Mouse (Mus musculus) hindbrain, embryonic 12.5 days (tissue): ENCODE results near the gene Ankrd34a. TPM values are rescaled to one million over a fixed set of nuclear protein-coding genes. Genes with fewer than 3 reads are reported as not detected.

ENCODE experiments used
- ATAC-seq: fragments of 200-750 bp; cut with Nextera tagmentation; 2 replicates; pipeline ENCODE4 v1.8.0; 2017; ENCODE audit warnings: moderate TSS enrichment; ENCODE audit not compliant: low FRiP score
- H3K27ac ChIP-seq: fragments of 300-500 bp; sonication (generic); 2 replicates; pipeline ENCODE4 v1.5.1; 2016; ENCODE audit warnings: mild to moderate bottlenecking
- H3K27me3 ChIP-seq: fragments of 300-500 bp; sonication (generic); 2 replicates; pipeline ENCODE4 v1.6.1; 2016; ENCODE audit warnings: mild to moderate bottlenecking
- H3K36me3 ChIP-seq: fragments of 300-500 bp; sonication (generic); 2 replicates; pipeline ENCODE4 v1.6.1; 2016; ENCODE audit warnings: mild to moderate bottlenecking
- H3K4me1 ChIP-seq: fragments of 300-500 bp; sonication (generic); 2 replicates; pipeline ENCODE4 v1.6.1; 2016
- H3K4me2 ChIP-seq: fragments of 300-500 bp; sonication (generic); replicated peaks from 2 replicates; pipeline ENCODE4 v1.6.1; 2016; ENCODE audit warnings: mild to moderate bottlenecking
- H3K4me3 ChIP-seq: fragments of 300-500 bp; sonication (generic); 2 replicates; pipeline ENCODE4 v1.5.1; 2016; ENCODE audit warnings: mild to moderate bottlenecking
- H3K9ac ChIP-seq: fragments of 300-500 bp; sonication (generic); 2 replicates; pipeline ENCODE4 v1.6.1; 2016; ENCODE audit warnings: mild to moderate bottlenecking, moderate library complexity
- H3K9me3 ChIP-seq: fragments of 300-500 bp; sonication (generic); replicated peaks from 2 replicates; pipeline ENCODE4 v1.6.1; 2016; ENCODE audit warnings: mild to moderate bottlenecking
- WGBS: fragments of 180-500 bp; shearing (Covaris S2); methylation state at CpG from one replicate; pipeline ENCODE4 v1.1.7; 2016; 5-methylcytosine and 5-hydroxymethylcytosine counted together
- polyA plus RNA-seq: library from polyadenylated mRNA; unstranded; fragments of >200 nt; fragmentation: Nextera tagmentation; extraction: Ambion mirVana; gene quantifications from 2 replicates; pipeline ENCODE4 v1.2.1, GENCODE M21; 2016

Ankrd34a gene
- polyA plus RNA-seq, 1 experiment from 2014 or later, result 5.1 TPM

DNA sequence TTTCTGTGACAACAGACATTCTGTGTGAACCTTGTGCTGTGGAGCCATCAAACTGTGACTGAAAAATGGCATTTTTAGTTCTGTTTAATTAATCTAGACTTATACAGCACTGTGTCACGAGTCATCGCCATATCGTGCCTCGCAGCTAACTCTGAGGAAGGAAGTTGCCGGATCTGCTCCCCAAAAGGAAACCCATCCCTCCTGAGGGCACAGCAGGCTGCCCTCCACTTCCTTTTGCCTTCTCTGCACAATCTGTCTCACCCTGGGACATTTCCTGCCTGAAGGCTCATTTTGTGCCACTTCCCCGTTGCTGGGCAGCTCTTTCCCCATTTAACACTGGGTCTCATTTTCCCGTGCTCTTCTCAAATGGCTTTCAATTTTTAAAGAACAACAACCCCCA lies 31.8 kb upstream of the Ankrd34a start:
- Histone ChIP-seq H3K4me2 (no peak overlapping the region), H3K9me3 (no peaks in the 10 kb centered on the region), H3K4me1 (peaks cover 21% of the 10 kb centered on the region), H3K9ac (no peak overlapping the region), H3K4me3 (no peak overlapping the region), H3K27me3 (no peaks in the 10 kb centered on the region), H3K27ac (peak overlapping the region; percentile 30; the same call in 1 of the 2 replicates), H3K36me3 (peaks cover 19% of the 10 kb centered on the region)
- 72% methylated on average over 7 of the region's 7 CpGs for WGBS
- ATAC-seq, result no peak

DNA sequence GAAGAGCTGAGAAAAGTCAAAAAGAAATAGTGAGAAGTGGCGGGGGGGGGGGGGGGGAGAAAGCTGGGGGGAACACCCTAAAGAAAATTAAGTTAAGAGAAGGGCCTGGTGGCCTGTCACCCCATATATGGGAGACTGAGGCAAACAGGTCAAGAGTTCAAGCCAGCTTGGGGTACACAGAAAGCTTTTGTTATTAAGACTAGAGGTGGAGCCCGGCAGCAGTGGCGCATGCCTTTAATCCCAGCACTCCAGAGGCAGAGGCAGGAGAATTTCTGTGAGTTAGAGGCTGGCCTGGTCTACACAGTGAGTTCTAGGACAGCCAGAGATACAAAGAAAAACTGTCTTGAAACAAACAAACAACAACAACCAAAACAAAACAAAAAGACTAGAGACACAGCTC lies 31.3 kb upstream of the Ankrd34a start:
- Histone ChIP-seq H3K27ac (no peak overlapping the region), H3K27me3 (no peaks in the 10 kb centered on the region), H3K4me1 (peaks cover 16% of the 10 kb centered on the region), H3K9me3 (no peaks in the 10 kb centered on the region), H3K4me3 (no peak overlapping the region), H3K4me2 (no peak overlapping the region), H3K9ac (no peak overlapping the region), H3K36me3 (peaks cover 14% of the 10 kb centered on the region)
- ATAC-seq, result no peak
- WGBS, result 89% methylated on average over 3 of the region's 3 CpGs

DNA sequence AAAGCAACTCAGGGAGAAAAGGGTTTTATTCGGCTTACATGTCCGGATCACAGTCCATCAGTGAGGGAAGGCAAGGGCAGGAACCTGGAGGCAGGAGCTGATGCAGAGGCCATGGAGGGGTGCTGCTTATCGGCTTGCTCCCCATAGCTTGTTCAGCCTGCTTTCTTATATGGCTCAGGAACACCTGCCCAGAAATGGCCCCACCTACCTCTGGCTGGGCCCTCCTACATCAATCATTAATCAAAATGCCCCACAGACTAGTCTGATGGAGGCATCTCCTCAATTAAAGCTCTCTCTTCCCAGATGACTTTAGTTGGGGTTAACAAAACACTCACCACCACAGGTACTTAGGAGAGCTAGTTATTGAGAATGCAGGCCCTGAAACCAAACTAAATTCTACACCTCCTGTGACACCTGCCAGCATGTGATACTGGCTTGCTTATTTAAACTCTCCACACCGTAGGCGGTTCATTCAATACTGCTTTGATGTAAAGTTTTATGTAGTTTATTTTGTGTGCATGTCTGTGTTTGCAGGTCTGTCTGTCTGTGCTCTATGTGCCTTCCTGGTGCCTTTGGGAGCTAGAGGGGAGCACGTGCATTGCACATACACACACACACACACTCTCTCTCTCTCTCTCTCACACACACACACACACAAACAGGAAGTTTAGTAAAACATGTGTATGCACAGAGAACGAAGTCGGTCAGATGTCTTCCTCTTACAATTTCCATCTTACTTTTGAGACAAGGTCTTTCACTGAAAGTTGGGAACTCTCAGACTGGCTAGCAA lies 29.6 kb upstream of the Ankrd34a start:
- ATAC-seq, result no peak
- H3K27ac ChIP-seq, result no peak overlapping the region
- H3K4me2 ChIP-seq, result no peak overlapping the region
- H3K9ac ChIP-seq, result no peak overlapping the region
- H3K4me1 ChIP-seq, result peaks cover 2% of the 10 kb centered on the region; the same call in 1 of the 2 replicates
- H3K36me3 ChIP-seq, result no peaks in the 10 kb centered on the region
- H3K4me3 ChIP-seq, result no peak overlapping the region
- 88% methylated on average over 8 of the region's 8 CpGs for WGBS
- H3K27me3 ChIP-seq, result no peaks in the 10 kb centered on the region
- H3K9me3 ChIP-seq, result no peaks in the 10 kb centered on the region

DNA sequence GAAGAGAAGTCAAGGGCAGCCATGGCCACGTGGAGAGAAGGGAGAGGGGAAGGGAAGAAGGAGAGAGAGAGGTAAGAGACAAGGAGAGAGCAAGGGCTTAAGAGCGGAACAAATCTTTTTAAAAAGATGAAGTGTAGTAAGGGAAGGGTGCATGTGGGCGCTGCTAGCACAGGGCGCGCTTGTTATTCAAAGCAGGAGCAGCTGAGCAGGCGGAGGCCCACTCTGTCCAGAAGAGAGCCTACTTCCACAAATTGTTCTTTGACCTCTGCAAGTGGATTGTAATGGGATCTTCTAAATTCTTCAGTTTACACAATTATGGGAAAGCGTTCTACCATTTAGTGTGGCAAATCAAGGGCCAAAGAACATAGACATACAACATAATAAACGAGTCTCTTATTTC lies 27.8 kb upstream of the Ankrd34a start:
- no peaks in the 10 kb centered on the region for H3K9me3 ChIP-seq
- no peaks in the 10 kb centered on the region for H3K36me3 ChIP-seq
- no peak overlapping the region for H3K9ac ChIP-seq
- 69% methylated on average over 8 of the region's 8 CpGs for WGBS
- ATAC-seq, result no peak
- H3K4me2 ChIP-seq, result no peak overlapping the region
- H3K4me3 ChIP-seq, result no peak overlapping the region
- H3K4me1 ChIP-seq, result peaks cover 2% of the 10 kb centered on the region; the same call in 1 of the 2 replicates
- H3K27me3 ChIP-seq, result no peaks in the 10 kb centered on the region
- H3K27ac ChIP-seq, result no peak overlapping the region

DNA sequence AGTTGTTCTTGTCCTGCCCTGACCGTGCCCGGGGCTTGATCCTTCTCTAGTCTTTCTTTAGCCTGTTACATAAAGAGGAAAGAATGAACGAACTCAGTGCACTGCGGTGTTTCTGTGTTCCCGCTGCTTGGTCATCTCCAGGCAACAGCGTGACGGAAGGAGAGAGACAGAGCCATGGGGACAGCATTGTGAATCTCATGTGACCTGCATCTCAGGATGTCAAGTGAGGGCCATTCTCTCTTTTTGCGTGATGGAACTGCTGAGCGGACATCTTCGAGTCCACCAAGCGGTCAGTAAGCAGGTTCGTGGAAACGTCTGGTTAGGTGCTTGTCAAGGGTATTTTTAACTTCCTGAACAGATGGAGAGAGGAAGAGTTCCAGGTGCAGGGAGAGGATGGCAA lies 26.9 kb upstream of the Ankrd34a start:
- H3K9ac ChIP-seq, result no peak overlapping the region
- no peak overlapping the region for H3K4me3 ChIP-seq
- H3K4me1 ChIP-seq, result peaks cover 2% of the 10 kb centered on the region; the same call in 1 of the 2 replicates
- no peak overlapping the region for H3K27ac ChIP-seq
- WGBS, result 85% methylated on average over 13 of the region's 13 CpGs
- no peaks in the 10 kb centered on the region for H3K9me3 ChIP-seq
- ATAC-seq, result no peak
- H3K4me2 ChIP-seq, result no peak overlapping the region
- H3K36me3 ChIP-seq, result no peaks in the 10 kb centered on the region
- H3K27me3 ChIP-seq, result no peaks in the 10 kb centered on the region

DNA sequence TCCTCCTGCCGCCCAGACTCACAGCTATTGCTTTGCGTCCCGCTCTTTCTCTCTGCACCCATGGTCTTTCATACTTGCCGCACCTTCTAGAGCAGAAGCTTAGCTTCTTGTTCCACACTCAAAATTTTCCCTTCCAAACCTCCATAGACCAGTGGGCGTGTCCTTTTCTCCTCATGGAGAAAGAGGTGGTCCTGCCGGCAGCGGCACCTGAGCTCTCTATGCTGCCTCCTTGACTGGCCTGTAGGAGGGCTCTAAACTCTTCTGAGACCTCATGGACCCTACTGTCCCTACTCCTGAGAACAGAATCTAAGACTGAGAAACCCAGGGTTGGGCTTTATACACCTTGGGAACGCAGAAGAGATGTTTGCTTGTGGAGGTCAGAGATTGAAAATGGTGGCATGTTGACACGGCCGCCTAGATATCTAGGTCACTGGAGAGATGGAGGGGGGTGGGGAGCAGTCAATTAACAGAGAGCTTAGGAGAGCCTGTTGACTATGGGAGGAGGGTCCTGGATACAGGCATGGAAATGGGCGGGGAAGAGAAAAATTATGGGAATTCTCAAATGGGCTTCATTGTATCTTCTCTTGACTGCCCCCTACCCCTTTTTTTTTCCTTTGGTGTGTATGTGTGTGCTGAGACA lies 26.4 kb upstream of the Ankrd34a start:
- 85% methylated on average over 11 of the region's 11 CpGs for WGBS
- no peak overlapping the region for H3K4me2 ChIP-seq
- no peaks in the 10 kb centered on the region for H3K9me3 ChIP-seq
- H3K27ac ChIP-seq, result no peak overlapping the region
- no peak overlapping the region for H3K9ac ChIP-seq
- no peak overlapping the region for H3K4me3 ChIP-seq
- no peaks in the 10 kb centered on the region for H3K27me3 ChIP-seq
- no peaks in the 10 kb centered on the region for H3K36me3 ChIP-seq
- ATAC-seq, result no peak
- no peaks in the 10 kb centered on the region for H3K4me1 ChIP-seq

DNA sequence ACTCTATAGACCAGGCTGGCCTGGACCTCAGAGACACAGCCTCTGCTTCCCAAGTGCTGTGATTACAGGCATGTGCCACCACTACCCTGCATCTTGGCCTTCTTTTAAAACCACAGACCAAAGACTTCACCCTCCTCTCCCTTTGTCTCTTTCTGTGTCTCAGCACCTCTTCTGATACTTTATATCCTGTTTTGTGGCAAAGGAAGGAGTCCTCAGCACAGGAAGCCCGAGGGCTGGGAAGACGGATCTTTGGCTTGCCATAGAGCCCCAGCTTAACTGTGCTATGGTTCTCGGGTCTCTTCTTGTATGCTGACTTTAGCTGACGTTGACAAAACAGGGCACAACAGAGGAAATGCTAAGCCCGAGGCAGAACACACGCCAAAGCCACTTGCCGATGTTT lies 25.8 kb upstream of the Ankrd34a start:
- Histone ChIP-seq H3K9me3 (no peaks in the 10 kb centered on the region), H3K27me3 (no peaks in the 10 kb centered on the region), H3K4me2 (no peak overlapping the region), H3K4me1 (no peaks in the 10 kb centered on the region), H3K36me3 (no peaks in the 10 kb centered on the region), H3K4me3 (no peak overlapping the region), H3K9ac (no peak overlapping the region), H3K27ac (no peak overlapping the region)
- WGBS, result 82% methylated on average over 7 of the region's 7 CpGs
- ATAC-seq, result no peak

DNA sequence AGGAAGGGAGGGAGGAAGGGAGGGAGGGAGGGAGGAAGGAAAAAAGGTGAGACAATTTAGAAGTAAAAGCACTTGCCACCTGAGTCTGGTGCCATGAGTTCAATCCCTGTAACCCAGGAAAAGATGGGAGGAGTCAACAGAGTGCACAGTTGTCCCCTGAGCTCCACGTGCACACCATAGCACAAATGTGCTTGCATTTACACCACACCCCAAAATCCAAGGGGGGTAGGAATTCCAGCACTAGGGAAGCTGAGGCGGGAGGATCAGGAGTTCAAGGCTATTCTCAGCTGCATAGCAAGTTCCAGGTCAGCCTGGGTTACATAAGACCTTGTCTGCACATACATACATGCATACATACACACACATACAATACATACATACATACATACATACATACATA lies 25.1 kb upstream of the Ankrd34a start:
- no peaks in the 10 kb centered on the region for H3K9me3 ChIP-seq
- H3K4me3 ChIP-seq, result no peak overlapping the region
- 87% methylated on average over 2 of the region's 2 CpGs for whole genome bisulfite sequencing
- no peak for ATAC-seq
- H3K9ac ChIP-seq, result no peak overlapping the region
- H3K27me3 ChIP-seq, result no peaks in the 10 kb centered on the region
- H3K27ac ChIP-seq, result no peak overlapping the region
- no peak overlapping the region for H3K4me2 ChIP-seq
- no peaks in the 10 kb centered on the region for H3K36me3 ChIP-seq
- H3K4me1 ChIP-seq, result peaks cover 2% of the 10 kb centered on the region

DNA sequence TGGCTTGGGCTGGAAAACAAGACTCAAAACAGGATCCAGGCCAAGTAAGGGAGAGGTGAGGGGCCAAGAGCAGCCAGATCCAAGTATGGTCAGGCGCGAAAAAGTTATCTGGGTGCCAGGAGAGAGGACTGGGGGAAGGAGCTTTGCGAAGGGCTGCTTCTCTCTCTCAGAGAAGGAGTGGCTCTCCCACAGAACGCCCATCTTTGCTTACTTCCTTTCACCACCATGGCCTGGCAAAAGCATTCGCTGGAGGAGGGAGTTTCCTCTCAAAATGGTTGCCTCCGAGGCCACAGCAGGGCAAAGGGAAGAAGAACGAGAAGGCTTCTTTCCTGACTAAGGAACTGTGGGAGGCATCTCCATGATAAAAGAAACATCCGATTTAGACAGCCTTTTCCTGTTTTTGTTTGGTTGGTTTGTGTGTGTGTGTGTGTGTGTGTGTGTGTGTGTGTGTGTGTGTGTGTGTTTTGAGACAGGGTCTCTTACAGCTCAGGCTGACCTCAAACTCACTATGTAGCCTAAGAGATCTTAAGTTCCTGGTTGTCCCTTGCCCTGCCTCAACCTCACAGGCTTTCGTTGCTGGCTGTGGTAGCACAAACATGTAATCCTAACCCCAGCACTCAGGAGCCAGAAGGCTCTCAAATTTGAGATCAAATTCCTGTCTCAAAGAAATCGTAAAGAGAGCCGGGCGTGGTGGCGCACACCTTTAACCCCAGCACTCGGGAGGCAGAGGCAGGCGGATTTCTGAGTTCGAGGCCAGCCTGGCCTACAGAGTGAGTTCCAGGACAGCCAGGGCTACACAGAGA lies 24.3 kb upstream of the Ankrd34a start:
- no peaks in the 10 kb centered on the region for H3K27me3 ChIP-seq
- no peaks in the 10 kb centered on the region for H3K9me3 ChIP-seq
- no peak overlapping the region for H3K27ac ChIP-seq
- H3K4me2 ChIP-seq, result no peak overlapping the region
- ATAC-seq, result no peak
- no peak overlapping the region for H3K9ac ChIP-seq
- 79% methylated on average over 16 of the region's 16 CpGs for WGBS
- peaks cover 10% of the 10 kb centered on the region for H3K4me1 ChIP-seq
- no peak overlapping the region for H3K4me3 ChIP-seq
- H3K36me3 ChIP-seq, result no peaks in the 10 kb centered on the region

DNA sequence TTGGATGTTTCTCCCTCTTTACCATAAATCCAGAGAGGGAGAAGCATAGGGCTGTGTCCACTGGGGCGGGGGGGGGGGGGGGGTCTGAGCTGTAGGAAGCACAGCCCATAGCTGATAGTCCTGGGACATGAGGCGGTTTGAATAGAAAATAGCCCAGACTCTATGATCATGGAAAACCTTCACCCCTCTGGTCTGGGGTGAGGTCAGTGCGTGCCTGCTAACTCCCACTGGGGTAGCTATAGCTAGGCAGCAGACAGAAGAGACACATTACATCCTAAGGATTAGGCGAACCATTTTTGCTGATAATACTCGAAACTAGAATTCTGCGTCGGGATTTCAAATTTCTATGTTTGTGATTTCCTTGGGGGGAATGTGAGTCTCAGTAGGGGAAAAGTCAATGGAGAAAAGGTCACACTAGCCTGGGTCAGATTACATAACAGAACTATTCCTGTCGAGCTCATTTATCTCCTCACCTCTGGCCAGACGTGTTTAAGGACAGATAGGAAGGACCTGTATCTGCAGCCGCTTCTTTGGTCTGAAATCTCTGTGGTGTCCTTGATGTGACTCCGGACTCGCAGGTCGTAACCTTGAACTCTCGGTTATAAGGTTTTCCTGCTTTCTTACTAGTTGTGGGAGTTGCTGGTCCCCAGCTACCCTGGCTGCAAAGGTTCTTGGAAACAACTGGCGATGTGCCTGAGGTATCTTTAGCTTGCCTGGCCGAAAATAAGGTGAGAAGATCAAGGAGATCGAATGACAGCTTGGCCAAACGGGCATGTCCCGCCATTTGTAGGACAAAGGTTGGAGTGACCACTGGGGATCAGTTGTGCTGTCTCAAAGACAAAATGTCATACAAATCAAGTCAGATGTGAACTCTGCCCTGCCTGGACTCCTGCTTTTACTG lies 22.6 kb upstream of the Ankrd34a start:
- Histone ChIP-seq H3K4me3 (no peak overlapping the region), H3K4me1 (peaks cover 14% of the 10 kb centered on the region), H3K36me3 (no peaks in the 10 kb centered on the region; the same call in 1 of the 2 replicates), H3K4me2 (no peak overlapping the region), H3K27me3 (no peaks in the 10 kb centered on the region), H3K27ac (no peak overlapping the region), H3K9me3 (no peaks in the 10 kb centered on the region), H3K9ac (no peak overlapping the region)
- ATAC-seq, result no peak
- 74% methylated on average over 19 of the region's 19 CpGs for WGBS

DNA sequence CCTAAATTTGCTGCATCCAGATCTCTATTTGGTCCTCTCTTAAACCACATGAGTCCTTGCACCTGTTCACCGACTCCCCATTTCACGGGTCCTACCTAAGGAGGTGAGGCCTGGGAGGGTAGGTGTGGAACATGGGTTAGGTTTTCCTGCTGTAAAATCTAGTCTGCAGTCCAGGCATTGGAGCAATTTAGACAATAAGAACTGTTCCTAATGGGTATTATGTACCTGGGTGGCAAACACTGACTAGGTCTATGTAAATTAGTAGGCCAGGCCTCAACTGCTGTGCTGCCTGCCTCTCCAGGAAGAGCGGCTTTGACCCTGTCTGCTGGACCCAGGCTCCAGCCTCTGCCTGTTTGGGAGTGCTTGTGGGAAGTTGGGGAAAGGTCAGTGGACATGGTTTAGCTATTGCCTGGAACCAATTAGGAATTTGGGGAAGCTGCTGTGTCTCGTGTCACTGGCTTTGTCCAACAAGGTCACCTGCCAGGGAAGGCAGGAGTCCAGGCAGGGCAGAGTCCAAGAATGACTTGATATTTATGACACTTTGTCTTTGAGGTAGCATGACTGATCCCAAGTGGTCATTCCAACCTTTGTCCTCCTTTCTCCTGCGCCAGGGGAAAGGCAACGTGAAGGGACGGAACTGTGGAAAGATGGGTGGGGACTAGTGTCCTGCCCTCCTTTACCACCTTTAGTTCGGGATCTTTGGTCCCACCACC lies 21.0 kb upstream of the Ankrd34a start:
- H3K27me3 ChIP-seq, result no peaks in the 10 kb centered on the region
- 79% methylated on average over 8 of the region's 8 CpGs for WGBS
- H3K27ac ChIP-seq, result no peak overlapping the region
- peaks cover 19% of the 10 kb centered on the region for H3K4me1 ChIP-seq
- H3K4me3 ChIP-seq, result no peak overlapping the region
- no peak overlapping the region for H3K9ac ChIP-seq
- no peak for ATAC-seq
- H3K4me2 ChIP-seq, result no peak overlapping the region
- no peaks in the 10 kb centered on the region; the same call in 1 of the 2 replicates for H3K36me3 ChIP-seq
- no peaks in the 10 kb centered on the region for H3K9me3 ChIP-seq
